Mouse (Mus musculus) small intestine, adult 2 months (tissue): ENCODE measurements at regions not wholly inside any gene's neighbourhood (a gene's known extent, or its start where the extent isn't known, plus 50 kb on each side); places are given as distances from the start of the nearest gene placed in this dataset.

Source experiments
- CTCF ChIP-seq: fragments of 200-500 bp; IDR thresholded peaks from 2 replicates; pipeline ENCODE4 v1.5.1; 2012; ENCODE audit warnings: low read depth, mild to moderate bottlenecking, control low read depth, inconsistent platforms, low read length, moderate library complexity, mixed read lengths; ENCODE audit not compliant: insufficient replicate concordance, insufficient read length; ENCODE audit errors: extremely low read depth
- POLR2A ChIP-seq: fragments of 200-500 bp; IDR thresholded peaks from 2 replicates; pipeline ENCODE4 v1.6.1; 2012; ENCODE audit warnings: low read depth, mild to moderate bottlenecking, control low read depth, inconsistent platforms, low read length, moderate library complexity

GRCm38 (mm10) chr2:46012716-46013115 lies 895.5 kb upstream of the Zeb2 start:
- TF ChIP-seq CTCF, result no peak
- TF ChIP-seq POLR2A, result no peak
